Mouse (Mus musculus) thymus, adult 2 months (tissue): Measurements from ENCODE around the gene Tha1.

ENCODE experiments used
- CTCF ChIP-seq: fragments of 200-500 bp; IDR thresholded peaks from 2 replicates; pipeline ENCODE4 v1.5.1; 2012; ENCODE audit warnings: mild to moderate bottlenecking, control low read depth, low read length, moderate library complexity, borderline replicate concordance; ENCODE audit not compliant: control insufficient read depth, poor library complexity, insufficient read depth; ENCODE audit errors: extremely low read depth
- POLR2A ChIP-seq: fragments of 200-500 bp; IDR thresholded peaks from 2 replicates; pipeline ENCODE4 v1.6.1; 2012; ENCODE audit warnings: mild to moderate bottlenecking, low read length, control low read depth, moderate library complexity; ENCODE audit not compliant: control insufficient read depth, poor library complexity, insufficient read depth; ENCODE audit errors: extremely low read depth

- peak; percentile 94 for TF ChIP-seq CTCF
- TF ChIP-seq POLR2A = 0 out of 2 replicates have a peak, but pooled peaks have one; percentile 15
These were observed 49.0 kb downstream of the Tha1 start for GRCm38 (mm10) chr11:117824060-117824969.
